Mouse (Mus musculus): Measurements from ENCODE around the gene Homez. TPM values are rescaled to one million over a fixed set of nuclear protein-coding genes. Genes with fewer than 3 reads are reported as not detected.

The Homez gene
- polyA plus RNA-seq, 1 experiment, result 12.0 TPM

GRCm38 (mm10) chr14:54877048-54877715 is 6.4 kb upstream of the Homez start, which contains the start of gene Ppp1r3e:
TSS of gene Ppp1r3e (minus strand) at chr14:54877550.
- Histone ChIP-seq H3K27me3 (ENCODE audit: control insufficient read depth, insufficient read depth, low read length) (no peaks in the 10 kb centered on the region), H3K4me3 (replicated peaks; ENCODE audit: insufficient read depth, low read depth, low read length) (peak within 1 kb of the TSS; percentile 81), H3K4me1 (ENCODE audit: control insufficient read depth, insufficient read depth, low read length) (no peaks in the 10 kb centered on the region), H3K27ac (ENCODE audit: insufficient read depth, low read length) (peak within 1 kb of the TSS; percentile 96)
- TF ChIP-seq CTCF (IDR thresholded peaks at IDR 0.05; ENCODE audit: borderline replicate concordance, insufficient read depth, low read depth, low read length) (no peak), POLR2A (IDR thresholded peaks at IDR 0.05; ENCODE audit: borderline replicate concordance, insufficient read depth, low read length) (0 out of 2 replicates have a peak, but pooled peaks have one; percentile 35)
- DNase-seq, result peak; percentile 80 to 85
- 1% methylated on average over 61 of the region's 61 CpGs for WGBS

DNA sequence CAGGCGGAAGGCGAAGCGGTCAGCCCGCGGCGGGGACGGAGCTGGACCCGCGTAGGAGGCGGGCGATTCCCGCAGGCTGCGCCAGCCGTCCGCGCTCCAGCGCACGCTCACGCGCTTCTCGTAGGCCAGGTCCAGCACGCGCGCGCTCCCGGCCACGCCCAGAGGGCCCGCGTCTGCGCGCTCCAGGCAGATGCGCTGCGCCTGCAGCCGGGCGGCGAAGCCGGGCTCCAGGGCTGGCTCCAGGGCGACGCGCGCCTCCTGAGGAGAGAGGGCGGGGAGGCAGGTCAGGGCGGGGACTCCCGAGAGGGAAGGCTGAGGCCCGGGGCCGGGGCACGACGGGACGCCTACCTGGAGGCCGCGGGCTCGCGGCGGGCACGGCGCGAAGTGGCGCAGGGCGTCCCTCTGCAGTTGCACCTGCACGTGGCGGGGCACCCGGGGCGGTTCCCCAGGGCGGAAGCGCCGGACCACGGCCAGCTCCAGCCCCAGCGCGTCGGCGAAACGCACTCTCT is 5.8 kb upstream of the Homez start:
- TF ChIP-seq CTCF (IDR thresholded peaks at IDR 0.05; ENCODE audit: borderline replicate concordance, insufficient read depth, low read depth, low read length) (no peak), POLR2A (IDR thresholded peaks at IDR 0.05; ENCODE audit: borderline replicate concordance, insufficient read depth, low read length) (peak; percentile 96)
- Histone ChIP-seq H3K4me3 (replicated peaks; ENCODE audit: insufficient read depth, low read depth, low read length) (peak overlapping the region; percentile 81), H3K27me3 (ENCODE audit: control insufficient read depth, insufficient read depth, low read length) (no peaks in the 10 kb centered on the region), H3K4me1 (ENCODE audit: control insufficient read depth, insufficient read depth, low read length) (no peaks in the 10 kb centered on the region), H3K27ac (ENCODE audit: insufficient read depth, low read length) (peak overlapping the region; percentile 96)
- WGBS, result under 1% methylated on average over 69 of the region's 72 CpGs
- DNase-seq, result peak; percentile 95 to 96

GRCm38 (mm10) chr14:54875844-54876538 is 5.2 kb upstream of the Homez start:
- Histone ChIP-seq H3K4me1 (ENCODE audit: control insufficient read depth, insufficient read depth, low read length) (no peaks in the 10 kb centered on the region), H3K4me3 (replicated peaks; ENCODE audit: insufficient read depth, low read depth, low read length) (peak overlapping the region; percentile 81), H3K27ac (ENCODE audit: insufficient read depth, low read length) (peak overlapping the region; percentile 96), H3K27me3 (ENCODE audit: control insufficient read depth, insufficient read depth, low read length) (no peaks in the 10 kb centered on the region)
- 1% methylated on average over 36 of the region's 36 CpGs for WGBS
- no peak for TF ChIP-seq CTCF (IDR thresholded peaks at IDR 0.05; ENCODE audit: borderline replicate concordance, insufficient read depth, low read depth, low read length)
- no peak for TF ChIP-seq POLR2A (IDR thresholded peaks at IDR 0.05; ENCODE audit: borderline replicate concordance, insufficient read depth, low read length)
- no peak for DNase-seq

DNA sequence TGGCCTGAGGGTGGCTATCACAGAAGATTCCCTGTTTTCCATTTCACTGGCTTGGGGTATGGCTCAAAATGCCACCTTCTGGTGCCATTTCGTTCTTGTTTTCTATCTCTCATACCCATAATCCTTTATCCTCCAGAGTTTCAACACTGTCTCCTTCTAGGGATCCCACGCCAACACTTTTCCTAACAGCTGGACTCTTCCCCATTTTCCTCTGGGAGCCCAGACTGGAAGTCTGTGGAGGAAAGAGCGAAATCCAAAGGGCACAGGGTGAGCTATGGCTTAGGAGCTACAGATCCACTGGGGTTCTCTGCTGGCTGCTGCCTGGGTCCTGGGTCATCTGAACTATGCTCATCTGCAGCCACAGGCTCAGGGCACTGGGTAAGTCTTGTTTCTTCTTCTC is 3.4 kb upstream of the Homez start:
- no peak overlapping the region for H3K4me3 ChIP-seq (replicated peaks; ENCODE audit: insufficient read depth, low read depth, low read length)
- WGBS, result 81% methylated on average over 3 of the region's 3 CpGs
- no peaks in the 10 kb centered on the region for H3K27me3 ChIP-seq (ENCODE audit: control insufficient read depth, insufficient read depth, low read length)
- H3K27ac ChIP-seq (ENCODE audit: insufficient read depth, low read length), result no peak overlapping the region
- H3K4me1 ChIP-seq (ENCODE audit: control insufficient read depth, insufficient read depth, low read length), result no peaks in the 10 kb centered on the region
- TF ChIP-seq CTCF (IDR thresholded peaks at IDR 0.05; ENCODE audit: borderline replicate concordance, insufficient read depth, low read depth, low read length) (no peak), POLR2A (IDR thresholded peaks at IDR 0.05; ENCODE audit: borderline replicate concordance, insufficient read depth, low read length) (no peak)
- DNase-seq, result no peak

DNA sequence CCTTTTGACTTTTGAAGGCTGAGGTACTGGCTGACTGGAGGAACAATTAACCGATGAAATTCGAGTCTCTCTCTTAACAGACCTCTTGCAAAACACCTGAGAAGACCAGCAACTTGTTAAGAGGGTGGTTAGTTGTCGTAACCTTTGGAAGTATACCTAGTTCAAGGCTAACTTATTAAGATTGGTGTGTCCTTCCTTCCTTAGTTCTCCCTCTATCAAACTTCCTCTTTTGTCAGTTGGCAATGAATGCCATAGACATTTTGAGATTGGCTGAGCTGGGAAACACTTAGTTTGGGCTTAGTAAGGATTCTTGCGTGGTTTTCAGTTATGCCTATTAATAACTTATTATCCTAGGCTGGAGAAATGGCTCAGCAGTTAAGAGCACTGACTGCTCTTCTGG is 2.7 kb downstream of the Homez start:
- Histone ChIP-seq H3K27ac (ENCODE audit: insufficient read depth, low read length) (no peak overlapping the region), H3K4me1 (ENCODE audit: control insufficient read depth, insufficient read depth, low read length) (no peaks in the 10 kb centered on the region), H3K4me3 (replicated peaks; ENCODE audit: insufficient read depth, low read depth, low read length) (no peak overlapping the region), H3K27me3 (ENCODE audit: control insufficient read depth, insufficient read depth, low read length) (no peaks in the 10 kb centered on the region)
- 86% methylated on average over 4 of the region's 4 CpGs for WGBS
- no peak for DNase-seq
- no peak for TF ChIP-seq CTCF (IDR thresholded peaks at IDR 0.05; ENCODE audit: borderline replicate concordance, insufficient read depth, low read depth, low read length)
- TF ChIP-seq POLR2A (IDR thresholded peaks at IDR 0.05; ENCODE audit: borderline replicate concordance, insufficient read depth, low read length), result no peak

DNA sequence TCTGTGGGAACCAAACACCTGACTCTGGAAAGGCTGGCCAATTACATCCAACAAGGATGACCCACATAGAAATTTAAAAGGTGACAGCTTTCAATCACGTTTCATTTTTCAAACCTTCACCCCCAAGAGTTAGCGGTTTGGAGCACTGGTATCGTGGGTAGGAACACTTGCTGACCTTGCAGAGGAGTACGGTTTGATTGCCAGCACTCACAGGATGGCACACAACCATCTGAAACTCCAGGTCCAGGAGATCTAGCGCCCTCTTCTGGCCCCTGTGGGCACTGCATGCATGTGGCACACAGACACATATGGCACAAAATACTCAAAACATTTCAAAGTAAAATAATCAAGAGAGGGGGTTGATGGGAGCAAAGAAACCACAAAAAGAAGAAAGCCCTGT is 3.8 kb downstream of the Homez start:
- 50% methylated on average over 5 of the region's 5 CpGs for WGBS
- TF ChIP-seq POLR2A (IDR thresholded peaks at IDR 0.05; ENCODE audit: borderline replicate concordance, insufficient read depth, low read length), result no peak
- TF ChIP-seq CTCF (IDR thresholded peaks at IDR 0.05; ENCODE audit: borderline replicate concordance, insufficient read depth, low read depth, low read length), result peak; percentile 23; the same call in 1 of the 2 replicates
- Histone ChIP-seq H3K4me1 (ENCODE audit: control insufficient read depth, insufficient read depth, low read length) (no peaks in the 10 kb centered on the region), H3K27ac (ENCODE audit: insufficient read depth, low read length) (no peak overlapping the region), H3K4me3 (replicated peaks; ENCODE audit: insufficient read depth, low read depth, low read length) (no peak overlapping the region), H3K27me3 (ENCODE audit: control insufficient read depth, insufficient read depth, low read length) (no peaks in the 10 kb centered on the region)
- DNase-seq, result no peak

DNA sequence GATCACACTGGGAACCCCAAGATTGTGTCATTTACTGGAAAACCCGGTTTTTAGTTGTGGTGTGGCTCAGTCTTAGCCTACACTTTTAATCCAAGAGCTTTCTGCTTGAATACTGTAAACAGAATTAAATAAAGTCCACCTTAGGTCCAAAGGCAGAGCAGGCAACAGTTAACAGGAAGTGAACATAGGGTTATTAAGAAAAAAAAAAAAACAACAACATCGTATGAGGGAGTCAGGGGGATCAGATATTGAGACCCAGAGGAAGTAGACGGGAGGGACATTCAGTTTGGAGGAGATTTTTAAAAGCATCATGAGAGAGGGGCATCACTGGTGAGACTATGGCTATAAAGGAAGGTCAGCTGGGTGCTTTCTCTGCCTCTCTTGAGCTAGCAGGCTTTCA is 4.5 kb downstream of the Homez start:
- DNase-seq, result no peak
- no peaks in the 10 kb centered on the region for H3K27me3 ChIP-seq (ENCODE audit: control insufficient read depth, insufficient read depth, low read length)
- TF ChIP-seq POLR2A (IDR thresholded peaks at IDR 0.05; ENCODE audit: borderline replicate concordance, insufficient read depth, low read length) (no peak), CTCF (IDR thresholded peaks at IDR 0.05; ENCODE audit: borderline replicate concordance, insufficient read depth, low read depth, low read length) (no peak)
- no peaks in the 10 kb centered on the region for H3K4me1 ChIP-seq (ENCODE audit: control insufficient read depth, insufficient read depth, low read length)
- WGBS, result 67% methylated on average over 3 of the region's 3 CpGs
- H3K27ac ChIP-seq (ENCODE audit: insufficient read depth, low read length), result no peak overlapping the region
- no peak overlapping the region for H3K4me3 ChIP-seq (replicated peaks; ENCODE audit: insufficient read depth, low read depth, low read length)

Data from cerebellum, adult 2 months (tissue).